Mouse (Mus musculus) G1E (cell line): ENCODE measurements around the gene Fam222b.

ENCODE experiments used
- CTCF ChIP-seq: IDR thresholded peaks from 2 replicates; pipeline ENCODE4 v1.5.1; 2012; ENCODE audit warnings: low read depth, low read length, inconsistent platforms, mixed read lengths
- GATA1 ChIP-seq: IDR thresholded peaks from 2 replicates; pipeline ENCODE4 v1.6.1; 2012; ENCODE audit warnings: borderline replicate concordance, low read length, inconsistent platforms, mixed read lengths
- GATA2 ChIP-seq: IDR thresholded peaks from 2 replicates; pipeline ENCODE4 v1.6.1; 2012; ENCODE audit warnings: low read depth, low read length, inconsistent platforms, borderline replicate concordance
- POLR2AphosphoS5 ChIP-seq: IDR thresholded peaks from 2 replicates; pipeline ENCODE4 v1.6.1; 2012; ENCODE audit warnings: low read depth, low read length, inconsistent platforms; ENCODE audit not compliant: insufficient replicate concordance
- TAL1 ChIP-seq: conservative IDR thresholded peaks from 2 replicates; pipeline ENCODE4 v1.6.1; 2012; ENCODE audit warnings: low read depth, low read length, inconsistent platforms, mixed read lengths

GRCm38 (mm10) chr11:78165761-78166109 lies 71.3 kb downstream of the Fam222b start:
- TF ChIP-seq CTCF: no peak
- TF ChIP-seq TAL1: no peak
- TF ChIP-seq GATA1: no peak
- no peak for TF ChIP-seq POLR2AphosphoS5
- no peak for TF ChIP-seq GATA2
